Mouse (Mus musculus): ENCODE results near the gene Gm26992.
A peak's percentile ranks its signal among the peaks of the same experiment; 100 is the strongest.
"Not testable (repeated sequence)": the region's sequence is repeated elsewhere in the genome, so short reads cannot be mapped to it uniquely, and the experiment has no call there.

The Gm26992 gene

GRCm38 (mm10) chrX:103421710-103422109, at the start of gene Gm26992:
Gene Gm26992, plus strand, starts transcription at chrX:103422010.
- no peak for DNase-seq (ENCODE audit: low spot score)

DNA sequence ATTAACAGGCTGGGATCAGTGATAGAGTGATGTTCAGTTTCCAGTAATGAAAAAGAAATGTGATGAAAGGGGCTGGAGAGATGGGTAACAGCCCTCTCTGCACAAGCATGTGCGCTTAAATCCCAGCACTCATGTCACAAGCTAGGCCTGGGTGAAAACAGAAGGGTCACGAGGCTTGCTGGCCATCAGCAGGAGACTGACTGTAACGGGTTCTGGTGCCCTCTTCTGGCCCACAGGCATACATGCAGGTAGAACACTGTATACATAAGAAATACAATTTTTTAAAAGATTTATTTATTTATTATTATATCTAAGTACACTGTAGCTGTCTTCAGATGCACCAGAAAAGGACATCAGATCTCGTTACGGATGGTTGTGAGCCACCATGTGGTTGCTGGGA, 47.6 kb upstream of the Gm26992 start:
- DNase-seq (ENCODE audit: low spot score) = no peak

GRCm38 (mm10) chrX:103384528-103384927, 37.3 kb upstream of the Gm26992 start:
- DNase-seq (ENCODE audit: low spot score) = no peak

DNA sequence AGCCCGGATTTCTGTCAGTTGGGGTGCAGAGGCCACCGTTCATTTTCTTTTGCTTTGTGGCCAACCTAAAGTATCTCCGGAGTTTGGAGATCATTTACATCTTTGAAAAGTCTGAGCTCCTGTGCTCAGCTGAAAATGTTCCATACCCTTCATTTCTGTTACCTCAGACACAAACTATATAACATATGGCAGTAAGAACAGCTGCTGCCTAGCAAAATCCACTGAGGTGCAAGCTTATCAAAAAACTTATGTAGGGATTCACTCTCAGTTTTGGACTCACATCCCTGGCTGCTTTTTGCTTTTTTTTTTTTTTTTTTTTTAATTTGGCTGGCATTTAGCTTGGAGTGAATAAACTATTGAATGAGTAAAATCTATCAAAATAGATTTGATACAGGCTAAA, 33.7 kb upstream of the Gm26992 start:
- no peak for DNase-seq (ENCODE audit: low spot score)

DNA sequence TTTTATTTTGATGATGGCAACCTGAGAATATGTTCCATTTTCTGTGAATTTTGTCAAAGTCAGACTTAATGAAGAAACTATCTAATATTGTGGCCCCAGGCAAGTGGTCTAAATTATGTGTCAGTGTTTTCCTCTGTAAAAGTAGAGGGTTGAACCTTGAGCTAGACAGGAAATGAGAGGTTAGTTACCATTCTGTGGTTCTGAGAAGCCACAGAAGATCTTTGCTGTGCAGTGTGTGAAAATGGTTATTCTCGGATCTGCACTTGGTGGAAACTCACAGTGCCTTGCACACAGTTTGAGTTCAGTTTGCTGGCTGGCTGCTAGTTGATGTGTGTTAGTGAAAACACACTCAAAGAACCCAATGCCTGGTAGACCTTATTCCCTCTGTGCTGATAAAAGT, 28.0 kb upstream of the Gm26992 start:
- DNase-seq (ENCODE audit: low spot score) = no peak

DNA sequence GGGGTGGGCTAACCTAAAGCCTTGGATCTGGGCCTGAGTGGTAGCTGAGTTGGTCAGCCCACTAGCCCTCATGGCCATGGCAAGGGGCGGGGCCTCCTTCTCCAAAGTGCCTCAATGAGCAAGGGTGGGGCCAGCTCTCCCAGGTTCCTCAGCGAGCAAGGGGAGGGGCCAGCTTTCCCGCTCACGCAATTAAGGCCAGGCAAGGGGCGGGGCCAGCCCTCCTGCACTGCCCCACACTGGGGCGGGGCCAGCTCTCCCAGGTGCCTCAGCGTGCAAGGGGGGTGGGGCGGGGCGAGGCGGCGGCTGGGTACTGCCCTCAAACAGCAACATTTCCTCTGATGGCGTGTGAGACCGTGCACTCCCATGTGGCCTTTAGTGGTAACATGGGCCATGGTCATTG, 16.8 kb upstream of the Gm26992 start:
- no peak for DNase-seq (ENCODE audit: low spot score)

GRCm38 (mm10) chrX:103414167-103414566, 7.6 kb upstream of the Gm26992 start, which contains the start of gene Tsx:
Gene Tsx, plus strand, starts transcription at chrX:103414467.
- no peak for DNase-seq (ENCODE audit: low spot score)

DNA sequence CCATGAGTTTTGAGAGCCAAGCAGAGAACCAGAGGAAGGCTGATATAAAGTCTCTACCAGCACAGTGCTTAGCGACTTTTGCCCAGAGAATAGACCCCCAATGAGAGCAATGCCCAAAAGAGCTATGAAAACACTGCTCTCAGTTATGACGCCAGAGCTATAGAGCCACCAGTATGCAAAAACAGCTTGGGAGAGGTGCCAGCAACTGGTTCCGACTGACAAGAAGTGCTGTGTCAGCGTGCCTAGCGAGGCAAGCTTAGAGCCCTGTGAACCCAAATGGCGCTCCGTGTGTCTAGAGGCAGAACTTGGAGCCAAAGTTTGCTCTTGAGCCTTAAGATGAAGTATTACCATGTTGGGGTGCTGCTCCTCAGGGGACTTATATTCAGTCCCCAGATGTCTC, 5.9 kb downstream of the Gm26992 start:
- no peak for DNase-seq (ENCODE audit: low spot score)

DNA sequence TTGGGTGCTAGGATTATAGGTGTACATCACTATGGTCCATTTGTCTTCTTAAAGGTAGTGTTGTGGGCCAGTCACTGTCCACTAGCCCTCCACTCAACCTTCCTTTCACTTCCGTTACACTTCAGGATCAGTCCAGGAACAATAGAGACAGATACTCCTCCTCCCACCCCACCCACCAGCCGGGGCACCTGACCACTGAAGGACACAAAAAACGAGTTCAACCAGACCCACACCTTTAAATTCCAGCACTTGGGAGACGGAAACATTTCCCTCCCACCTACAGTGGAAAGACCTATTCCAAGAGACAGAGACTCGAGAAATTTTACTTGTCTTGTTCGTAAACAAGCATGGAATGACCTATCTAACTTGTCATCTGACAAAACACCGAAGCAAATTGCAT, 10.5 kb downstream of the Gm26992 start:
- DNase-seq (ENCODE audit: low spot score) = no peak

DNA sequence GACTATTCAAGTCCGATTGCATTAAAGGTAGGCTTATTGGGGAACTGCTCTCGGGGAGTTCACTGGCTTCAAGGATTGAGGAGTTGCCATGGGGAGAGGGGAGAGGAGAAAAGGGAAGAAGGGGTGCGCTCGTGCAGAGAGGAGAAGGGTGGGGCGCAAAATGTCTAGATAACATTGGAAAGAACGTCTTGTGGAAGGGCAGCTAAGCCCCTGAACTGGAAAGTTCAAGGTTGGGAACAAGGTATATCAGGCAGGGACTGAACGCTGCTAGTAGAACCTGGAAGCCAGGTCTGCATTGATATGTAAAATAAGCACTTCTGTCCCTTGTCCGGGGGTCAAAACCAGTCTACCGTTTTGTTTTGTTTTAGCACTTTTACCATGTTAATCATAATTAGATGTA, 16.2 kb downstream of the Gm26992 start:
- DNase-seq (ENCODE audit: low spot score) = no peak

- peak; percentile 11 for DNase-seq (ENCODE audit: low spot score)
Measured at GRCm38 (mm10) chrX:103440803-103441202, 19.0 kb downstream of the Gm26992 start.

DNA sequence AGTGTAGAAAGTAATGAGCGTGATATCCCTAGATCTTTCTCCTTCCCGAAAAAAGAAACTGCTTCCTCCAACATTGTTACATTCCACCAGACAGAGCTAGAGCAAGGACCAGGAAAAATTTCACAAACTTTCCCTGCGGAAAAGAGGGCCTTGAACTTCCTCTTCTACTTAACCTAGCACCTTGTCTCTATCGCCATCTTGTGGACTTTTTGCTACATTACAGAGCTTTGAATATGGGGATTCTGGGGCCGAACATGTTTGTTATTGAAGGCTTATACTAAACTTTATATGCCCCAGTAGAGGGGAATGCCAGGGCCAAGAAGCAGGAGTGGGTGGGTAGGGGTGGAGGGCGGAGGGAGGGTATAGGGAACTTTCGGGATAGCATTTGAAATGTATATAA, 21.9 kb downstream of the Gm26992 start:
- peak; percentile 31 for DNase-seq (ENCODE audit: low spot score)

DNA sequence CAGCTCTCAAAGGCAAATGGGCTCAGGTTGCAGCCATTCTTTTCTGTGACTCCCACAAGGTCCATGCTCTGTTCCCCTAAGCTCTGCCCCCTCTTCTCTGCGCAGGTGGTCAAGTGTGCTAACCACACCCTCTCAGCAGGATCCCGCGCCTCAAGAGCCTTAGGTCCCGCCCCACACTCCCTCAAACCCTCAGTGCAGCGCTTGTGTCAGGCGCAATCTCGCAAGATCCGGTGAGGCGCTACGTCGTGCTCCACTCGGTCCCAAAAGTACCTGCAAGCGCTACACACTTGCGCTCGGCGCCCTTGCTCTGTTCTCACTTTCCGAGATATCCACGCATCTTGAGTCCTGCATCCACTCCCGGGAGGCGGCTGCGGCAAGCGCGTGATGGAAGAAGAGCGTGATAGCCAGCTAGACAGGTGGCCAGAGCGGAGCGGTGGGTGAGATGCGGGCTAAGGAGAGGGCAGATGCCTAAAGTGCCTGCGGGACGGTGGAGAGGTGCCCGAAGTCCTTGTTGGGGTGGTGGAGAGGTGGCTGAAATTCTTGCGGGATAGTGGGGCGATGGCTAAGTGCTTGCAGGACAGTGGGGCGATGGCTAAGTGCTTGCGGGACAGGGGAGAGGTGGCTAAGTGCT, 25.8 kb downstream of the Gm26992 start:
- DNase-seq (ENCODE audit: low spot score) = no peak

DNA sequence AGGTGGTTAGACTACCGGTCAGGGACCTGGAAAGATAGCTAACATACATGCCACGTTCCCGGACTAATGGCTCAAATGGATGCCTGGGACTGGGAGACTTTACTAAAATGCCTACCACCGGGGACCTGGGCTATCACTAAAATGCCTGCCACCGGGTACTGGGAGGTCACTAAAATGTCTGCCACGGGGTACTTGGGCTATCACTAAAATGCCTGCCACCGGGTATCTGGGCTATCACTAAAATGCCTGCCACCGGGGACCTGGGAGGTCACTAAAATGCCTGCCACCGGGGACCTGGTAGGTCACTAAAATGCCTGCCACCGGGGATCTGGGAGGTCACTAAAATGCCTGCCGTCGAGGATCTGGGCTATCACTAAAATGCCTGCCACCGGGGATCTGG, 26.6 kb downstream of the Gm26992 start:
- not testable (repeated sequence) for DNase-seq (ENCODE audit: low spot score)

DNA sequence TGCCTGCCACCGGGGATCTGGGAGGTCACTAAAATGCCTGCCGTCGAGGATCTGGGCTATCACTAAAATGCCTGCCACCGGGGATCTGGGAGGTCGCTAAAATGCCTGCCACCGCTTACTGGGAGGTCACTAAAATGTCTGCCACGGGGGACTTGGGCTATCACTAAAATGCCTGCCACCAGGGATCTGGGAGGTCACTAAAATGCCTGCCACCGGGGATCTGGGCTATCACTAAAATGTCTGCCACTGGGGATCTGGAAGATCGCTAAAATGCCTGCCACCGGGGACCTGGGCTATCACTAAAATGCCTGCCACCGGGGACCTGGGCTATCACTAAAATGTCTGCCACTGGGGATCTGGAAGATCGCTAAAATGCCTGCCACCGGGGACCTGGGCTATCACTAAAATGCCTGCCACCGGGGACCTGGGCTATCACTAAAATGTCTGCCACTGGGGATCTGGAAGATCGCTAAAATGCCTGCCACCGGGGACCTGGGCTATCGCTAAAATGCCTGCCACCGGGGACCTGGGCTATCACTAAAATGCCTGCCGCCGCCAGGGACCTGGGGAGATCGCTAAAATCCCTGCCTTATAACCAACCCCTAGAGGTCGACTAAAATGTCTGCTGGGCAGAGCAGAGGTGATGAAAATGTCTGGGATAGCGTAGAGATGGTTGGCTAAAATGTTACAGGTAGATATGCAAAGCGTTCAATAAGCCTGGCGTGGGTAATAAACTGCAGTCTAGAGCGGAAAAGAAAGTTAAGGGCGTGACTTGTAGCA, 27.3 kb downstream of the Gm26992 start:
- not testable (repeated sequence) for DNase-seq (ENCODE audit: low spot score)

- no peak for DNase-seq (ENCODE audit: low spot score)
Measured at GRCm38 (mm10) chrX:103452815-103453214, 31.0 kb downstream of the Gm26992 start.

GRCm38 (mm10) chrX:103460056-103460455, 38.2 kb downstream of the Gm26992 start:
- no peak for DNase-seq (ENCODE audit: low spot score)

GRCm38 (mm10) chrX:103468998-103469397, 47.2 kb downstream of the Gm26992 start:
- DNase-seq (ENCODE audit: low spot score) = no peak

GRCm38 (mm10) chrX:103472346-103472745, 50.5 kb downstream of the Gm26992 start:
- no peak for DNase-seq (ENCODE audit: low spot score)

DNA sequence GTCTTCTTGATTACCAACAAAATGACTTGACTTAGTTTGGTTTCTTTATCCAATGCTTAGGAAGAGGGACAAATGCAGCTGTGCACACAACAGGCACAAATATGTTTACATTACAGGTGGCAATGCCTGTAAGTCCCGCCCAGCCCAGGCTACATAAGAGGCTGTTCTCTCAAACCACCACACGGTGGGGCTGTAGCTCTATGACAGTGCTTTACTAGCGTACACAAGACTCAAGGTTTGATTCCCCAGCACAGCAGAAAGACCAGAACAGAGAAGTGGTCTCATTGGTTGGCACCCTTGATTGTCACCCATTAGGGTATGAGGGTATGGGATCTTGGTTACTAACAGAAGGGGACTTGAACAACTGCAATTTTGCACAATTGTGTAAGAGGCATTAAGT, 55.7 kb downstream of the Gm26992 start:
- DNase-seq (ENCODE audit: low spot score) = peak; percentile 45

DNA sequence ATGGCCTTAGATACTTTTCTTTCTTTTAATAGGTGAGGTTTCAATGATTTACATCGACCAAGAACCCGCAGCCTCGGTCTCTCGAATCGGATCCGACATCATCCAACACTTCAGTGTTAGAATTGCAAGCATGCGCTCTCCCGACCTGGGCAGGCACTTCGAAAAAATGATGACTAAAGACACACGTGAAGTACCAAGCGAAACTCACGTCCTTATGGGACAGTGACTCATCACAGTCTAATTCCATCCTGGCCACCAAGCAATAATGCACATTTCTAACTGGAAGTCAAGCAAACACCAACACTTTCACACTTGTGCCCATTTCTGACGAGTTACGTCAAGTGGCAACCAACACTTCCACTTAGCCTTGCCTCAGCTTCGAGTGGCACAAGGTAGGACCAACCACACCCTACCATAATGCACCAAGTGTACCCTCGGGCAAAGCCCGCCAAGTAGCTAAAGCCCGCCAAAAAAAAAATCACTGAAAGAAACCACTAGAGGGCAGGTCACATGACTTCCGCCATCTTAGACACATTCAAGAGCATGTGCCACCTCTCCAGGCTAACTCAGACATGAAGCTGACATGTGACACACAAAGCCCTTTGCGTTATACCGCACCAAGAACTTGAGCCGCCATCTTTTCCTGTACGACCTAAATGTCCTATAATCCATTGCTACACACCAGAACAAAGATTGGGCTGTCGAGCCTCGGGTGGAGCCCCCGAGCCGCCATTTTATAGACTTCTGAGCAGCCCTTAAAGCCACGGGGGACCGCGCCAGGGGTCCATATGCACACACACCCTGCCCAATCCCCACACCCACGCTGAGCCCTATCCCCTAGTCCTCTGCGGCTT, 59.7 kb downstream of the Gm26992 start:
- no peak for DNase-seq (ENCODE audit: low spot score)

DNA sequence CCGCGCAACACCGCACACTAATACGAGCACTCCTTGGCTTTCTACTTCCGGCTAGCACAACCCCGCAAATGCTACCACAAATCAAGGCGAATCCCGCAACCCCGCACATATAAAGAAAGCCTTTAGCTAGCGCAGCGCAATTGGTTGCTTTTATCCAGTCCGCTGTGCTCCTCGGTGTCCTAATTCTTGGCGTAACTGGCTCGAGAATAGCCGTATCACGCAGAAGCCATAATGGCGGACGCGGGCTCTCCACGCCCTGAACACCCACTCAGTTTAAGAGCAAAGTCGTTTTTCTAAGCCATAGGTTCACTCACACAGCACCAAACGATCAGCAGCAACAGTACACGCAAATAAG, 60.3 kb downstream of the Gm26992 start:
- DNase-seq (ENCODE audit: low spot score) = no peak

GRCm38 (mm10) chrX:103483047-103483446, 61.2 kb downstream of the Gm26992 start:
- DNase-seq (ENCODE audit: low spot score) = no peak
